Mouse (Mus musculus): Measurements from ENCODE around the gene Gtf3c2.

DNA sequence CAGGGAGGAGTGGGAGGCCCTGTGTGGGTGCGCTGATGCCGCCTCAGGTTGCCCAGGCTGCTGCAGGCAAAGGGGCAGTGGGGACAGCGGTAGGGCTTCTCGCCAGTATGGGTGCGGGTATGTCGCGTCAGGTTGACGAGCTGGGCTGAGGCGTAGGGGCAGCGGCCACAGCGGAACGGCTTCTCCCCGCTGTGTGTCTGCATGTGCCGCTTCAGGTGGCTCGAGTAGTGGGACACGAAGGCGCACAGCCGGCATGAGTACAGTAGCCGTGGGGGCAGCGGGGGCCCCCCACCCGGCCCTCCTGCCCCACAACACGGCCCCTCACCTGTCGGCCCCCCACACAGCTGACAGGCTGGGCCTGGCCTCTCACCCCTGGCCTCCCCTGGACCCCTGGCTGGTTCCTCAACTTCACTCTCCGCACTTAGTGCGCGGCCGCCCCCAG, 20.4 kb upstream of the Gtf3c2 start:
- TF ChIP-seq POLR2A (IDR thresholded peaks at IDR 0.05; ENCODE audit: borderline replicate concordance, insufficient read depth, low read length) (no peak), CTCF (IDR thresholded peaks at IDR 0.05; ENCODE audit: borderline replicate concordance, insufficient read depth, low read depth, low read length) (no peak)
